Mouse (Mus musculus) myocyte (in vitro differentiated cells): ENCODE measurements around the gene Gm21961. TPM values are rescaled to one million over a fixed set of nuclear protein-coding genes. Genes with fewer than 3 reads are reported as not detected.
"Not testable (repeated sequence)": the region's sequence is repeated elsewhere in the genome, so short reads cannot be mapped to it uniquely, and the experiment has no call there.

Experiments
- H3K27me3 ChIP-seq: one replicate; pipeline ENCODE4 v1.6.1; 2011; ENCODE audit not compliant: control insufficient read depth, insufficient read depth, insufficient read length
- H3K36me3 ChIP-seq: one replicate; pipeline ENCODE4 v1.6.1; 2011; ENCODE audit not compliant: control insufficient read depth, insufficient read depth
- H3K4me2 ChIP-seq: one replicate; pipeline ENCODE4 v1.6.1; 2011; ENCODE audit warnings: low read depth, control low read depth
- H3K4me3 ChIP-seq: one replicate; pipeline ENCODE4 v1.5.1; 2011; ENCODE audit warnings: mild to moderate bottlenecking, control low read depth, moderate library complexity
- H3K79me2 ChIP-seq: one replicate; pipeline ENCODE4 v1.6.1; 2011; ENCODE audit not compliant: control insufficient read depth, insufficient read depth
- H3ac ChIP-seq: one replicate; pipeline ENCODE4 v1.6.1; 2011; ENCODE audit not compliant: control insufficient read depth, insufficient read length
- CEBPB ChIP-seq: IDR thresholded peaks from 2 replicates; pipeline ENCODE4 v1.6.1; 2011; ENCODE audit warnings: mild to moderate bottlenecking, moderate library complexity; ENCODE audit not compliant: poor library complexity, insufficient read depth, severe bottlenecking
- E2F4 ChIP-seq: IDR thresholded peaks from one replicate; pipeline ENCODE4 v1.6.1; 2011; ENCODE audit warnings: mild to moderate bottlenecking, control low read depth, moderate library complexity; ENCODE audit not compliant: insufficient read depth
- MAX ChIP-seq: IDR thresholded peaks from one replicate; pipeline ENCODE4 v1.6.1; 2011; ENCODE audit warnings: low read depth, mild to moderate bottlenecking, control low read depth
- MYOD1 ChIP-seq, 3 experiments: IDR thresholded peaks; one replicate each; pipeline ENCODE4 v1.6.1; 2011; ENCODE audit warnings: control low read depth in 2 of 3, low read depth in 2 of 3, mild to moderate bottlenecking in 2 of 3, moderate library complexity in 1 of 3; ENCODE audit not compliant: insufficient read length in 2 of 3, control insufficient read depth in 1 of 3
- MYOG ChIP-seq, 3 experiments: IDR thresholded peaks; one replicate each; pipeline ENCODE4 v1.6.1; 2011; ENCODE audit warnings: control low read depth in 2 of 3, low read depth in 2 of 3, mild to moderate bottlenecking in 2 of 3; ENCODE audit not compliant: insufficient read length in 2 of 3, control insufficient read depth in 1 of 3, insufficient read depth in 1 of 3
- POLR2A ChIP-seq: IDR thresholded peaks from one replicate; pipeline ENCODE4 v1.6.1; 2011; ENCODE audit warnings: low read depth, mild to moderate bottlenecking, control low read depth, moderate library complexity; ENCODE audit not compliant: insufficient read length
- POLR2AphosphoS2 ChIP-seq: IDR thresholded peaks from one replicate; pipeline ENCODE4 v1.6.1; 2011; ENCODE audit warnings: low read depth, control low read depth; ENCODE audit not compliant: insufficient read length
- REST ChIP-seq: IDR thresholded peaks from one replicate; pipeline ENCODE4 v1.6.1; 2011; ENCODE audit warnings: mild to moderate bottlenecking, control low read depth, moderate library complexity; ENCODE audit not compliant: insufficient read depth, insufficient read length
- SRF ChIP-seq: IDR thresholded peaks from one replicate; pipeline ENCODE4 v1.6.1; 2011; ENCODE audit warnings: low read depth; ENCODE audit not compliant: control insufficient read depth, insufficient read length
- TCF12 ChIP-seq: IDR thresholded peaks from one replicate; pipeline ENCODE4 v1.6.1; 2011; ENCODE audit warnings: mild to moderate bottlenecking, control low read depth; ENCODE audit not compliant: poor library complexity, insufficient read depth, severe bottlenecking
- TCF3 ChIP-seq: IDR thresholded peaks from one replicate; pipeline ENCODE4 v1.6.1; 2011; ENCODE audit warnings: low read depth, control low read depth; ENCODE audit not compliant: insufficient read length
- USF1 ChIP-seq: IDR thresholded peaks from one replicate; pipeline ENCODE4 v1.6.1; 2011; ENCODE audit warnings: low read depth, mild to moderate bottlenecking, control low read depth, moderate library complexity
- polyA plus RNA-seq: library from polyadenylated mRNA; unstranded; fragments of >200 nt; fragmentation: generic; extraction: Trizol; gene quantifications from one replicate; pipeline ENCODE4 v1.2.1, GENCODE M21; 2012; ENCODE audit warnings: missing spikeins

The Gm21961 gene
- polyA plus RNA-seq: not detected

DNA sequence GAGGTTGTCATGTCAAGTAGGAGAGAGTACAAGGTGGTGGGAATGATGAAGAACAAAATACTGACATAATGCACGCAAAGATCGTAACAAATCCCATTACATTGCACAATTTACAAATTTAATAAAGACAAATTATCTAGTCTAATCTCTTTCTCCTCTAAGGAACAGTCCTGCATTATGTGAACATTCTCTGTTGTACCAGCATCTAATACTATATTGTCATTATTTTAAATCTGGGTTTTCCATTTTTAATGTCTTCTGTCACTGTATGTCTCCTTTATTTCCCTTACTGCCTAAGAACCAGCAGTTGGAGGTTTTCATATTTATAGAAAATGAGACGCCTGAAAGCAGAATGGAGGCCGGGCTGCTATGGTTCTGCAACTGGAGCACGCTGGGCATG is at the start of gene Gm21961:
Gene Gm21961, minus strand, starts transcription at position 101 of the 400 bp plus-strand sequence.
- Histone ChIP-seq H3K36me3 (no peaks in the 10 kb centered on the region), H3K27me3 (no peaks in the 10 kb centered on the region), H3K79me2 (no peaks in the 10 kb centered on the region), H3K4me3 (no peak within 1 kb of the TSS), H3ac (no peak within 1 kb of the TSS), H3K4me2 (no peak within 1 kb of the TSS)
- TF ChIP-seq SRF (no peak), MYOG (IDR thresholded peaks at IDR 0.05; ENCODE audit: control insufficient read depth in 1 of 3, insufficient read depth in 1 of 3, insufficient read length in 2 of 3, low read depth in 2 of 3) (no peak), REST (no peak), TCF3 (no peak), POLR2AphosphoS2 (no peak), USF1 (no peak), MAX (no peak), MYOD1 (IDR thresholded peaks at IDR 0.05; ENCODE audit: control insufficient read depth in 1 of 3, insufficient read length in 2 of 3, low read depth in 2 of 3) (no peak), E2F4 (no peak), POLR2A (no peak), CEBPB (no peak), TCF12 (no peak)

DNA sequence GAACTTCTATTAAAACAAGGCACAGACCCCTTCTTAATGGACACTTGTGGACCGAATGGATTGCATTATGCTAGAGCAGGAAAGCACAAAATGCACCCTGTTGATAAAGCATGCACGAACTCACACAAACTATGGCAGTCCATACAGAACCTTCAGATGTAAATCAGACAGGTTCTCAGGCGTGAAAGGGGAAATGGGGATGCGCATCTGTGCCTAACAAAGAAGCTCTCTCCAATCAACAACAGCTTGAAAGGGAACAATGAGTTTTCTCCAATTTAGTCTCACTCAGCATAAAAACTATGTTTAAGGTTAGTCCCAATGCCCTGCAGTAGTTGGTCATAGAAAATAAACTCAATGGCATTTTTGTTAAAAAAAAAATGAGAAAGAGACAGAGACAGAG is 27.3 kb upstream of the Gm21961 start:
- TF ChIP-seq CEBPB (no peak), MYOG (IDR thresholded peaks at IDR 0.05; ENCODE audit: control insufficient read depth in 1 of 3, insufficient read depth in 1 of 3, insufficient read length in 2 of 3, low read depth in 2 of 3) (no peak), TCF3 (no peak), E2F4 (no peak)
- Histone ChIP-seq H3ac (no peak overlapping the region), H3K79me2 (no peaks in the 10 kb centered on the region), H3K36me3 (no peaks in the 10 kb centered on the region), H3K4me2 (no peak overlapping the region), H3K4me3 (no peak overlapping the region), H3K27me3 (no peaks in the 10 kb centered on the region)

DNA sequence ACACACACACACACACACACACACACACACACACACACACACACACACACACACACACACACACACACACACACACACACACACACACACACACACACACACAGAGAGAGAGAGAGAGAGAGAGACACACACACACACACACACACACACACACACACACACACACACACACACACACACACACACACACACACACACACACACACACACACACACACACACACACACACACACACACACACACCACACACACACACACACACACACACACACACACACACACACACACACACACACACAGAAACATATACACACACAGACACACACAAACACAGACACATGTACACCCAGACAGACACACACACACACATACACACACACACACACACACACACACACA is 24.5 kb upstream of the Gm21961 start:
- H3K4me3 ChIP-seq, H3K27me3 ChIP-seq, H3ac ChIP-seq, H3K79me2 ChIP-seq, H3K36me3 ChIP-seq, H3K4me2 ChIP-seq: not testable (repeated sequence)

DNA sequence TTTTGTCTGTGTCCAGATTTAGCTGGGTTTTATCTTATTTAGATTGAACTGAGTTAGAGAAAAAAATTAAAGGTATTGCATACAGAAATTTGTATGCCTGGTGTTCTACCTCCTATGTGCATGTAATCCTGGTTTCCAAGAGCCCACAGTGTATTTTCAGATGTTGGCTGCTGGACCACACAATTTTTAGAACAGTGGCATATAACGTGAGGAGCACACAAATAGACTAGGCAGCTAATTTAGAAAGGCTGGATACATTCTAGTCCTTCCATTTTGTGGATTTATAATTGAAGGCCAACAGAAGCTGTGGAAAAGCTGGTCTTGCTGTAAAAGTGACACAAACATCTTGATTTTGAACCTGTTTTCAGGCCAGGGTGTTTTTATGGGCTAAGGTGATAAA is 3.3 kb upstream of the Gm21961 start:
- Histone ChIP-seq H3K27me3 (no peaks in the 10 kb centered on the region), H3K4me3 (no peak overlapping the region)
- TF ChIP-seq REST (no peak), MAX (no peak), TCF12 (no peak), E2F4 (no peak), POLR2A (no peak), USF1 (no peak), MYOD1 (IDR thresholded peaks at IDR 0.05; ENCODE audit: control insufficient read depth in 1 of 3, insufficient read length in 2 of 3, low read depth in 2 of 3) (no peak), POLR2AphosphoS2 (no peak), SRF (no peak), TCF3 (no peak), MYOG (IDR thresholded peaks at IDR 0.05; ENCODE audit: control insufficient read depth in 1 of 3, insufficient read depth in 1 of 3, insufficient read length in 2 of 3, low read depth in 2 of 3) (no peak), CEBPB (no peak)

GRCm38 (mm10) chr15:65006177-65006576 is 8.5 kb downstream of the Gm21961 start:
- Histone ChIP-seq H3K79me2 (no peaks in the 10 kb centered on the region), H3K4me3 (no peak overlapping the region), H3K4me2 (no peak overlapping the region), H3K36me3 (no peaks in the 10 kb centered on the region), H3K27me3 (no peaks in the 10 kb centered on the region), H3ac (no peak overlapping the region)
- TF ChIP-seq REST: no peak
- no peak for TF ChIP-seq TCF3
- no peak for TF ChIP-seq MYOG (IDR thresholded peaks at IDR 0.05; ENCODE audit: control insufficient read depth in 1 of 3, insufficient read depth in 1 of 3, insufficient read length in 2 of 3, low read depth in 2 of 3)
- TF ChIP-seq MAX: no peak
- no peak for TF ChIP-seq CEBPB
- no peak for TF ChIP-seq USF1
- no peak for TF ChIP-seq E2F4
- TF ChIP-seq POLR2A: no peak
- no peak for TF ChIP-seq MYOD1 (IDR thresholded peaks at IDR 0.05; ENCODE audit: control insufficient read depth in 1 of 3, insufficient read length in 2 of 3, low read depth in 2 of 3)
- no peak for TF ChIP-seq SRF
- no peak for TF ChIP-seq POLR2AphosphoS2

More for the DNA sequence above, 3.3 kb upstream of the Gm21961 start:
- Histone ChIP-seq H3ac (no peak overlapping the region), H3K4me2 (no peak overlapping the region), H3K36me3 (no peaks in the 10 kb centered on the region), H3K79me2 (no peaks in the 10 kb centered on the region)
